Mouse (Mus musculus) stomach, postnatal 0 days (tissue): ENCODE results near the gene Lmbrd1.

Experiments used
- CTCF ChIP-seq: IDR thresholded peaks from 2 replicates; pipeline ENCODE4 v1.5.1; 2016; ENCODE audit warnings: antibody characterized with exemption, low read depth, mild to moderate bottlenecking, moderate library complexity
- EP300 ChIP-seq: optimal IDR thresholded peaks from 2 replicates; pipeline ENCODE3; 2016; ENCODE audit warnings: antibody characterized with exemption

DNA sequence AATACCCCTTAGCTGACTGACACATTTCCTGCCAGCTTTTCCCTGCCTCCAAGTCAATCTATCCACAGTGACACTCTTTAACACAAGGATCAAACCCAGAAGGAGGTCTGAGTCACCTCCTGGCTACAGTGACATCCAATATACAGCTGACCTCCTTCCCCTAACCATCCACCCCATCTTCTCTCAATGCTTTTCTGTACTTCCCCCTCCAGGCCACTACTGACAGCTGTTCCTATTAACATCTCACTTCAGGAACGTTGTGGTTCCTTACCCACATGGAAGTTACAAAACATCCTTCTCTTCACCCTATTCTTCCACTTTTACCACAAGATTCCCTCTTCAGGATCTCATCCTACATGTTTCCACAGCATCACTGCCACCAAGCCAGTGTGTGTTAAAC lies 18.5 kb upstream of the Lmbrd1 start:
- TF ChIP-seq CTCF = no peak
- no peak for TF ChIP-seq EP300
